Mouse (Mus musculus): ENCODE measurements at regions not wholly inside any gene's neighbourhood (a gene's known extent, or its start where the extent isn't known, plus 50 kb on each side); places are given as distances from the start of the nearest gene placed in this dataset.

GRCm38 (mm10) chr11:117413133-117413532 lies 71.0 kb upstream of the Gm11733 start:
- DNase-seq (ENCODE audit: low spot score), result no peak

- no peak for DNase-seq (ENCODE audit: low spot score)
These were observed 70.0 kb upstream of the Gm11733 start for GRCm38 (mm10) chr11:117413942-117414705.

- DNase-seq (ENCODE audit: low spot score), result peak; percentile 79
These were observed 69.3 kb upstream of the Gm11733 start for GRCm38 (mm10) chr11:117414871-117415323.

GRCm38 (mm10) chr11:117415466-117415865 lies 68.7 kb upstream of the Gm11733 start:
- DNase-seq (ENCODE audit: low spot score), result no peak

GRCm38 (mm10) chr11:117415955-117416354 lies 68.2 kb upstream of the Gm11733 start:
- DNase-seq (ENCODE audit: low spot score), result peak; percentile 68

- no peak for DNase-seq (ENCODE audit: low spot score)
These were observed 67.0 kb upstream of the Gm11733 start for GRCm38 (mm10) chr11:117416984-117417670.

GRCm38 (mm10) chr11:117417959-117418574 lies 66.1 kb upstream of the Gm11733 start:
- no peak for DNase-seq (ENCODE audit: low spot score)

- peak; percentile 73 for DNase-seq (ENCODE audit: low spot score)
These were observed 65.2 kb upstream of the Gm11733 start for GRCm38 (mm10) chr11:117418939-117419338.

- no peak for DNase-seq (ENCODE audit: low spot score)
These were observed 64.7 kb upstream of the Gm11733 start for GRCm38 (mm10) chr11:117419351-117419969.

GRCm38 (mm10) chr11:117422713-117423112 lies 61.5 kb upstream of the Gm11733 start:
- no peak for DNase-seq (ENCODE audit: low spot score)

- no peak for DNase-seq (ENCODE audit: low spot score)
These were observed 60.7 kb upstream of the Gm11733 start for GRCm38 (mm10) chr11:117423422-117423821.

- DNase-seq (ENCODE audit: low spot score), result no peak
These were observed 58.7 kb upstream of the Gm11733 start for GRCm38 (mm10) chr11:117425466-117425865.

GRCm38 (mm10) chr11:117425927-117426326 lies 58.2 kb upstream of the Gm11733 start:
- peak; percentile 67 for DNase-seq (ENCODE audit: low spot score)

GRCm38 (mm10) chr11:117426651-117427050 lies 57.5 kb upstream of the Gm11733 start:
- no peak for DNase-seq (ENCODE audit: low spot score)

GRCm38 (mm10) chr11:117427808-117428510 lies 56.2 kb upstream of the Gm11733 start:
- DNase-seq (ENCODE audit: low spot score), result no peak

- DNase-seq (ENCODE audit: low spot score), result no peak
These were observed 54.8 kb upstream of the Gm11733 start for GRCm38 (mm10) chr11:117429326-117429752.

GRCm38 (mm10) chr11:117429894-117430293 lies 54.3 kb upstream of the Gm11733 start:
- no peak for DNase-seq (ENCODE audit: low spot score)

GRCm38 (mm10) chr11:117434056-117434455 lies 50.1 kb upstream of the Gm11733 start:
- DNase-seq (ENCODE audit: low spot score), result no peak
